Mouse (Mus musculus) G1E-ER4 (cell line): ENCODE data around the gene Tmem126a. TPM values are rescaled to one million over a fixed set of nuclear protein-coding genes. Genes with fewer than 3 reads are reported as not detected.

ENCODE experiments used
- GATA1 ChIP-seq: IDR thresholded peaks from one replicate; pipeline ENCODE4 v1.8.0; 2012; ENCODE audit warnings: low read length, inconsistent platforms
- polyA plus RNA-seq: library from polyadenylated mRNA; stranded (reverse); fragments of >175 nt; gene quantifications from 2 replicates; pipeline ENCODE4 v1.2.3, GENCODE M21; 2012

The Tmem126a gene
- polyA plus RNA-seq, 1 experiment = 145 TPM

DNA sequence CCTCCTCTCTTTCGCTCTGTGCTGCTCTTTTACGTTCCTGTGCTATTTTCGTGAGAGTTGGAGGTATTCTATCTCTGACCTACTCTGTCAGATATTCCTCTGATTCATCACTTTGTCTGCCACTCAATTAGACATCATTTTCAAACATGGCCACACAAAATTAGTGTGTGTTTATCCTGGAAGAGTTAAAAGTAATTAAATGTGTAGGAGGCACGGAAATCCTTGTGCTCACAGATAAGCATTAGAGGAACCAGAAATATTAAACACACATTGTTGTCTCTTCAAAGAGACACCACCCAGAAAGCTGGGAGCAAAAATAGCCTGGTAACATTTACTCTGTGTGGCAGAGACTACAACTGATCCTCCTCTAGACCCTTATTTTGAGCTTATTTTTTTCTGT lies 17.0 kb downstream of the Tmem126a start:
- no peak for TF ChIP-seq GATA1

- TF ChIP-seq GATA1 = no peak
Measured at GRCm38 (mm10) chr7:90432221-90432620, 24.8 kb downstream of the Tmem126a start.

GRCm38 (mm10) chr7:90427006-90427405 lies 30.0 kb downstream of the Tmem126a start:
- TF ChIP-seq GATA1 = no peak

GRCm38 (mm10) chr7:90426020-90427001 lies 30.7 kb downstream of the Tmem126a start, which contains the start of gene Ccdc89:
Gene Ccdc89 (plus strand): TSS chr7:90426577.
- no peak for TF ChIP-seq GATA1

DNA sequence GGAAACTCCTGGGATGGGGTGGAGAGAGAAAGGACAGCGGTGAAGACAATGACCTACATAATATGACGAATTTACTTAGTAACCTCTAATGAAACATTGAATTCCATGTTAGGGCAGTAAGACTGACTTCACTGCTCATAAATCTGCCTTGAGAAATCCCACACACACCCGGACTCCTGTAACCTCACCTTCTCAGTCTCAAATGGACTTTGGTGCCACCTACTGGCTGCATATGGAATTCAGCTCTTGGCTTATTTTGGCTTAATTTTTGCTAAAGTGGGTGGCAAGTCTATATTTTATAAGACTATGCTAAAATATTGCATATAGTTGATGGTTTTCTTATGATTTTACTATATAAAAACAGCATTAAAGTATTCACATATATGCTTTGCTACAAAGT lies 47.1 kb downstream of the Tmem126a start:
- no peak for TF ChIP-seq GATA1

Other genes starting within 250 kb of the Tmem126a start
- 0.11 TPM in 1 of 2 replicates, not detected in the other for gene Ccdc83, start 191.5 kb downstream of the Tmem126a start, polyA plus RNA-seq
- gene Sytl2, start 155.0 kb downstream of the Tmem126a start, polyA plus RNA-seq = not detected in 2 replicates
- gene Ccdc89, start 30.7 kb downstream of the Tmem126a start, polyA plus RNA-seq = not detected in 2 replicates
- gene Crebzf, start 14.5 kb downstream of the Tmem126a start, polyA plus RNA-seq = 152 and 222 TPM in 2 replicates
- 4.8 and 4.9 TPM in 2 replicates for gene Tmem126b, start 18.8 kb upstream of the Tmem126a start, polyA plus RNA-seq
- not detected in 2 replicates for gene Dlg2, start 19.4 kb upstream of the Tmem126a start, polyA plus RNA-seq